Mouse (Mus musculus): ENCODE data around the gene Pank3. TPM values are rescaled to one million over a fixed set of nuclear protein-coding genes. Genes with fewer than 3 reads are reported as not detected.
"Not testable (repeated sequence)": the region's sequence is repeated elsewhere in the genome, so short reads cannot be mapped to it uniquely, and the experiment has no call there.

The Pank3 gene
- total and polyA plus RNA-seq, 3 experiments = 2.9 to 73.0 (median 32.6) TPM

- TF ChIP-seq CTCF (IDR thresholded peaks at IDR 0.05; ENCODE audit: low read depth, low read length) (peak; percentile 21; the same call in 1 of the 2 replicates), GATA2 (IDR thresholded peaks at IDR 0.05; ENCODE audit: borderline replicate concordance, low read depth, low read length) (no peak)
- Histone ChIP-seq H3K9me3 (replicated peaks) (no peaks in the 10 kb centered on the region), H3K27me3 (ENCODE audit: insufficient read depth, low read length) (peaks cover 7% of the 10 kb centered on the region; the same call in 1 of the 2 replicates), H3K4me1 (ENCODE audit: insufficient read depth, low read depth, low read length) (peaks cover 27% of the 10 kb centered on the region), H3K36me3 (replicated peaks) (no peaks in the 10 kb centered on the region), H3K4me3 (ENCODE audit: low read depth, low read length) (no peak overlapping the region)
- DNase-seq (ENCODE audit: low spot score) = no peak
- no peak for ATAC-seq (ENCODE audit: extremely low read depth, insufficient number of reproducible peaks, low FRiP score, poor library complexity, severe bottlenecking)
Measured at GRCm38 (mm10) chr11:35840282-35840681, 71.0 kb downstream of the Pank3 start.

- H3K4me3 ChIP-seq (ENCODE audit: low read depth, low read length); H3K9me3 ChIP-seq (replicated peaks); H3K36me3 ChIP-seq (replicated peaks); H3K27me3 ChIP-seq (ENCODE audit: insufficient read depth, low read length); DNase-seq (ENCODE audit: low spot score); ATAC-seq (ENCODE audit: extremely low read depth, insufficient number of reproducible peaks, low FRiP score, poor library complexity, severe bottlenecking): not testable (repeated sequence)
- peaks cover 27% of the 10 kb centered on the region for H3K4me1 ChIP-seq (ENCODE audit: insufficient read depth, low read depth, low read length)
Measured at GRCm38 (mm10) chr11:35840806-35841205, 71.5 kb downstream of the Pank3 start.

Other genes starting within 250 kb of the Pank3 start
- gene Fbll1, start 29.4 kb downstream of the Pank3 start, total RNA-seq (2014; fragmentation: Nextera tagmentation) = not detected in 2 replicates
- 0.11 TPM in 1 of 2 replicates, not detected in the other for gene Fbll1, start 29.4 kb downstream of the Pank3 start, total RNA-seq (2017)
- not detected in 2 replicates for gene Fbll1, start 29.4 kb downstream of the Pank3 start, polyA plus RNA-seq (2012)
- 150 and 161 TPM in 2 replicates for gene Rars, start 65.0 kb downstream of the Pank3 start, total RNA-seq (2014; fragmentation: Nextera tagmentation)
- gene Rars, start 65.0 kb downstream of the Pank3 start, total RNA-seq (2017) = 129 and 150 TPM in 2 replicates
- gene Rars, start 65.0 kb downstream of the Pank3 start, polyA plus RNA-seq (2012) = 7.4 and 9.5 TPM in 2 replicates
- gene Wwc1, start 211.0 kb downstream of the Pank3 start, total RNA-seq (2014; fragmentation: Nextera tagmentation) = not detected in 2 replicates
- 0.22 TPM in 1 of 2 replicates, not detected in the other for gene Wwc1, start 211.0 kb downstream of the Pank3 start, total RNA-seq (2017)
- gene Wwc1, start 211.0 kb downstream of the Pank3 start, polyA plus RNA-seq (2012) = 0.01 TPM in 1 of 2 replicates, not detected in the other